Mouse (Mus musculus) embryonic facial prominence, embryonic 10.5 days (tissue): ENCODE results near the gene Osbpl5. TPM values are rescaled to one million over a fixed set of nuclear protein-coding genes. Genes with fewer than 3 reads are reported as not detected.

Experiments used
- DNase-seq: peaks from one replicate; pipeline ENCODE4 v3.0.0-alpha.2; 2017; ENCODE audit warnings: low spot score
- H3K27ac ChIP-seq: fragments of 300-500 bp; sonication (generic); replicated peaks from 2 replicates; pipeline ENCODE4 v1.5.1; 2016; ENCODE audit warnings: mild to moderate bottlenecking
- H3K27me3 ChIP-seq: fragments of 300-500 bp; sonication (generic); replicated peaks from 2 replicates; pipeline ENCODE4 v1.6.1; 2016; ENCODE audit warnings: low read depth, mild to moderate bottlenecking; ENCODE audit not compliant: poor library complexity, severe bottlenecking
- H3K36me3 ChIP-seq: fragments of 300-500 bp; sonication (generic); replicated peaks from 2 replicates; pipeline ENCODE4 v1.6.1; 2016; ENCODE audit warnings: mild to moderate bottlenecking, moderate library complexity
- H3K4me1 ChIP-seq: fragments of 300-500 bp; sonication (generic); 2 replicates; pipeline ENCODE4 v1.6.1; 2016
- H3K4me3 ChIP-seq: fragments of 300-500 bp; sonication (generic); 2 replicates; pipeline ENCODE4 v1.5.1; 2016; ENCODE audit warnings: mild to moderate bottlenecking, moderate library complexity
- H3K9me3 ChIP-seq: fragments of 300-500 bp; sonication (generic); 2 replicates; pipeline ENCODE4 v1.6.1; 2016; ENCODE audit warnings: mild to moderate bottlenecking
- WGBS: fragments of 180-500 bp; shearing (Covaris S2); methylation state at CpG from one replicate; pipeline ENCODE4 v1.1.7; 2016; 5-methylcytosine and 5-hydroxymethylcytosine counted together
- polyA plus RNA-seq: library from polyadenylated mRNA; unstranded; fragments of >200 nt; fragmentation: Nextera tagmentation; extraction: Ambion mirVana; gene quantifications from 2 replicates; pipeline ENCODE4 v1.2.1, GENCODE M21; 2016

Gene Osbpl5
- polyA plus RNA-seq, 1 experiment from 2014 or later: 16.8 TPM

GRCm38 (mm10) chr7:143769461-143769860, 12.7 kb upstream of the Osbpl5 start:
- Histone ChIP-seq H3K9me3 (no peaks in the 10 kb centered on the region), H3K27ac (no peak overlapping the region), H3K4me1 (no peaks in the 10 kb centered on the region), H3K27me3 (peaks cover 26% of the 10 kb centered on the region), H3K36me3 (no peaks in the 10 kb centered on the region), H3K4me3 (no peak overlapping the region)
- WGBS: 45% methylated on average over 1 of the region's 1 CpGs
- DNase-seq: no peak

GRCm38 (mm10) chr7:143768267-143768666, 11.5 kb upstream of the Osbpl5 start:
- Histone ChIP-seq H3K4me1 (no peaks in the 10 kb centered on the region), H3K36me3 (no peaks in the 10 kb centered on the region), H3K9me3 (no peaks in the 10 kb centered on the region), H3K4me3 (no peak overlapping the region), H3K27ac (no peak overlapping the region), H3K27me3 (peaks cover 31% of the 10 kb centered on the region)
- no peak for DNase-seq
- WGBS: 81% methylated on average over 6 of the region's 6 CpGs

GRCm38 (mm10) chr7:143766893-143767292, 10.1 kb upstream of the Osbpl5 start, which contains the start of gene Mrgprg:
Gene Mrgprg, minus strand, starts transcription at chr7:143766993.
- 56% methylated on average over 6 of the region's 6 CpGs for WGBS
- H3K27ac ChIP-seq: no peak within 1 kb of the TSS
- no peaks in the 10 kb centered on the region for H3K36me3 ChIP-seq
- no peak within 1 kb of the TSS for H3K4me3 ChIP-seq
- DNase-seq: no peak
- no peaks in the 10 kb centered on the region for H3K9me3 ChIP-seq
- H3K4me1 ChIP-seq: no peaks in the 10 kb centered on the region
- H3K27me3 ChIP-seq: peaks cover 39% of the 10 kb centered on the region

GRCm38 (mm10) chr7:143764876-143765530, 8.2 kb upstream of the Osbpl5 start:
- Histone ChIP-seq H3K4me1 (no peaks in the 10 kb centered on the region), H3K27ac (no peak overlapping the region), H3K9me3 (no peaks in the 10 kb centered on the region), H3K36me3 (no peaks in the 10 kb centered on the region), H3K4me3 (no peak overlapping the region), H3K27me3 (peaks cover 39% of the 10 kb centered on the region)
- 76% methylated on average over 19 of the region's 19 CpGs for WGBS
- no peak for DNase-seq

- no peak for DNase-seq
- Histone ChIP-seq H3K27me3 (peaks cover 45% of the 10 kb centered on the region), H3K27ac (no peak overlapping the region), H3K9me3 (no peaks in the 10 kb centered on the region), H3K4me1 (no peaks in the 10 kb centered on the region), H3K36me3 (no peaks in the 10 kb centered on the region), H3K4me3 (no peak overlapping the region)
- 16% methylated on average over 3 of the region's 3 CpGs for WGBS
Measured at GRCm38 (mm10) chr7:143763794-143764193, 7.0 kb upstream of the Osbpl5 start.

GRCm38 (mm10) chr7:143758956-143759355, 2.2 kb upstream of the Osbpl5 start:
- Histone ChIP-seq H3K4me1 (peaks cover 16% of the 10 kb centered on the region), H3K27me3 (peaks cover 62% of the 10 kb centered on the region), H3K4me3 (no peak overlapping the region), H3K27ac (no peak overlapping the region), H3K36me3 (no peaks in the 10 kb centered on the region), H3K9me3 (no peaks in the 10 kb centered on the region)
- no peak for DNase-seq
- WGBS: 75% methylated on average over 3 of the region's 3 CpGs

GRCm38 (mm10) chr7:143757696-143758095, 911 bp upstream of the Osbpl5 start:
- H3K4me1 ChIP-seq: peaks cover 16% of the 10 kb centered on the region
- peak overlapping the region; percentile 55; the same call in 1 of the 2 replicates for H3K4me3 ChIP-seq
- H3K27me3 ChIP-seq: peaks cover 58% of the 10 kb centered on the region
- no peaks in the 10 kb centered on the region for H3K9me3 ChIP-seq
- WGBS: 70% methylated on average over 3 of the region's 3 CpGs
- no peaks in the 10 kb centered on the region for H3K36me3 ChIP-seq
- no peak for DNase-seq
- no peak overlapping the region for H3K27ac ChIP-seq

GRCm38 (mm10) chr7:143757027-143757390, 224 bp upstream of the Osbpl5 start:
- H3K4me1 ChIP-seq: peaks cover 16% of the 10 kb centered on the region
- peak overlapping the region; percentile 55 for H3K4me3 ChIP-seq
- DNase-seq: peak; percentile 82
- H3K9me3 ChIP-seq: no peaks in the 10 kb centered on the region
- H3K27ac ChIP-seq: peak overlapping the region; percentile 66
- no peaks in the 10 kb centered on the region for H3K36me3 ChIP-seq
- peaks cover 60% of the 10 kb centered on the region for H3K27me3 ChIP-seq
- WGBS: 4% methylated on average over 15 of the region's 15 CpGs

GRCm38 (mm10) chr7:143755357-143756124, 1.2 kb downstream of the Osbpl5 start:
- no peaks in the 10 kb centered on the region for H3K36me3 ChIP-seq
- H3K27me3 ChIP-seq: peaks cover 74% of the 10 kb centered on the region
- H3K27ac ChIP-seq: no peak overlapping the region
- no peak overlapping the region for H3K4me3 ChIP-seq
- WGBS: 72% methylated on average over 9 of the region's 9 CpGs
- no peaks in the 10 kb centered on the region for H3K9me3 ChIP-seq
- peaks cover 16% of the 10 kb centered on the region for H3K4me1 ChIP-seq
- DNase-seq: no peak

GRCm38 (mm10) chr7:143753990-143754715, 2.6 kb downstream of the Osbpl5 start:
- Histone ChIP-seq H3K4me3 (no peak overlapping the region), H3K36me3 (no peaks in the 10 kb centered on the region), H3K27me3 (peaks cover 81% of the 10 kb centered on the region), H3K9me3 (no peaks in the 10 kb centered on the region), H3K4me1 (peaks cover 16% of the 10 kb centered on the region), H3K27ac (no peak overlapping the region)
- peak; percentile 74 for DNase-seq
- 53% methylated on average over 5 of the region's 5 CpGs for WGBS

GRCm38 (mm10) chr7:143752606-143753005, 4.2 kb downstream of the Osbpl5 start:
- Histone ChIP-seq H3K36me3 (no peaks in the 10 kb centered on the region), H3K4me1 (peaks cover 28% of the 10 kb centered on the region), H3K4me3 (no peak overlapping the region), H3K9me3 (no peaks in the 10 kb centered on the region), H3K27me3 (peaks cover 66% of the 10 kb centered on the region), H3K27ac (no peak overlapping the region)
- DNase-seq: no peak
- WGBS: 79% methylated on average over 3 of the region's 3 CpGs

- H3K4me3 ChIP-seq: no peak overlapping the region
- no peaks in the 10 kb centered on the region for H3K36me3 ChIP-seq
- 76% methylated on average over 4 of the region's 4 CpGs for WGBS
- H3K27ac ChIP-seq: no peak overlapping the region
- H3K4me1 ChIP-seq: peaks cover 22% of the 10 kb centered on the region
- no peaks in the 10 kb centered on the region for H3K9me3 ChIP-seq
- DNase-seq: no peak
- H3K27me3 ChIP-seq: peaks cover 60% of the 10 kb centered on the region
Measured at GRCm38 (mm10) chr7:143752056-143752455, 4.7 kb downstream of the Osbpl5 start.
